Comparison of ENCODE assay signal across 22 mouse cellular contexts in genomic region chr5:35980542-35980941, GRCm38 (mm10).
A peak's percentile ranks its signal among the peaks of the same experiment; 100 is the strongest.
DNase-seq lines count a peak whose midpoint lies in the region; ATAC-seq and TF ChIP-seq lines count a peak whose summit lies in the region.
"Had no signal": no experiment of that assay in that cellular context is flagged by ENCODE, and none has a peak within 500 bp of the region (broad histone marks: within the 10 kb centered on the region; RNA-seq: fewer than 3 reads in every experiment).

No protein-coding gene starts in this region.

- H3K36me3 ChIP-seq in heart, embryonic 13.5 days = peaks cover 82% of the 10 kb centered on the region

- intact Hi-C loops in heart, postnatal 36 days (cut with DNase I) = loop anchor here (5.0 kb wide), 1 partner anchor 242 kb away; no protein-coding TSS in a partner anchor

- H3K27me3 ChIP-seq in heart, embryonic 13.5 days (replicated peaks) = no peaks in the 10 kb centered on the region
- H3K27me3 ChIP-seq: CH12.LX; heart, embryonic 15.5 days had no signal

- no peak for ATAC-seq in heart, embryonic 13.5 days (ENCODE audit: extremely low read depth, insufficient number of reproducible peaks, low FRiP score, low TSS enrichment)
- no peak for ATAC-seq in frontal cortex, adult (ENCODE audit: low TSS enrichment)
- ATAC-seq: forebrain, embryonic 14.5 days; intestine, embryonic 16.5 days had no signal

- no peak for TF ChIP-seq POLR2A in embryonic fibroblast, embryonic 13.5 days (IDR thresholded peaks at IDR 0.05; ENCODE audit: low read depth, low read length)

- 0 out of 2 replicates have a peak overlapping the region, but pooled peaks have one; percentile 17 for H3K27ac ChIP-seq in heart, embryonic 13.5 days (replicated peaks)
- H3K27ac ChIP-seq in embryonic fibroblast, embryonic 13.5 days (ENCODE audit: insufficient read depth, low read length) = peak overlapping the region; percentile 74
- H3K27ac ChIP-seq: forebrain, embryonic 10.5 days; heart, embryonic 10.5 days; heart, embryonic 15.5 days; hindbrain, embryonic 10.5 days; hindbrain, embryonic 14.5 days had no signal

- H3K9ac ChIP-seq in heart, embryonic 13.5 days = no peak overlapping the region
- H3K9ac ChIP-seq: heart, embryonic 15.5 days; hindbrain, embryonic 14.5 days had no signal

- no peak overlapping the region for H3K4me2 ChIP-seq in heart, embryonic 13.5 days
- H3K4me2 ChIP-seq: heart, embryonic 15.5 days; hindbrain, embryonic 14.5 days had no signal

- no peaks in the 10 kb centered on the region for H3K9me3 ChIP-seq in heart, embryonic 13.5 days
- H3K9me3 ChIP-seq: forebrain, embryonic 10.5 days; heart, embryonic 10.5 days; heart, embryonic 15.5 days; hindbrain, embryonic 10.5 days had no signal

- 80% methylated on average over 5 of the region's 5 CpGs for WGBS in heart, embryonic 13.5 days

- H3K4me1 ChIP-seq in heart, embryonic 13.5 days = peaks cover 18% of the 10 kb centered on the region
- peaks cover 7% of the 10 kb centered on the region for H3K4me1 ChIP-seq in embryonic fibroblast, embryonic 13.5 days (ENCODE audit: control insufficient read depth, insufficient read depth, low read length)
- H3K4me1 ChIP-seq: forebrain, embryonic 10.5 days; hindbrain, embryonic 10.5 days had no signal

- no peak for DNase-seq in heart, postnatal 36 days
- peak; percentile 22 for DNase-seq in NIH3T3 (ENCODE audit: low read depth)
- no peak for DNase-seq in embryo, embryonic 11 days
- no peak for DNase-seq in lung, postnatal 25 days (ENCODE audit: low spot score)
- DNase-seq: adrenal gland, adult 8-10 months; adrenal gland, postnatal 36 days; cerebellum, adult 8-10 months; cerebellum, postnatal 14 days; gastrocnemius, postnatal 10 days; heart, postnatal 14 days had no signal

- no peak overlapping the region for H3K4me3 ChIP-seq in heart, embryonic 13.5 days
- H3K4me3 ChIP-seq in embryonic fibroblast, embryonic 13.5 days (ENCODE audit: insufficient read depth, low read length) = no peak overlapping the region
- H3K4me3 ChIP-seq: erythroblast, embryonic 14.5 days; forebrain, embryonic 10.5 days; heart, embryonic 10.5 days; heart, embryonic 15.5 days; hindbrain, embryonic 10.5 days had no signal

- TF ChIP-seq CTCF in embryonic fibroblast, embryonic 13.5 days (IDR thresholded peaks at IDR 0.05; ENCODE audit: borderline replicate concordance, insufficient read depth, low read length) = no peak
